Mouse (Mus musculus): ENCODE data around the gene Zfp94. TPM values are rescaled to one million over a fixed set of nuclear protein-coding genes. Genes with fewer than 3 reads are reported as not detected.

Zfp94 gene
- polyA plus RNA-seq, 1 experiment: 4.7 TPM

DNA sequence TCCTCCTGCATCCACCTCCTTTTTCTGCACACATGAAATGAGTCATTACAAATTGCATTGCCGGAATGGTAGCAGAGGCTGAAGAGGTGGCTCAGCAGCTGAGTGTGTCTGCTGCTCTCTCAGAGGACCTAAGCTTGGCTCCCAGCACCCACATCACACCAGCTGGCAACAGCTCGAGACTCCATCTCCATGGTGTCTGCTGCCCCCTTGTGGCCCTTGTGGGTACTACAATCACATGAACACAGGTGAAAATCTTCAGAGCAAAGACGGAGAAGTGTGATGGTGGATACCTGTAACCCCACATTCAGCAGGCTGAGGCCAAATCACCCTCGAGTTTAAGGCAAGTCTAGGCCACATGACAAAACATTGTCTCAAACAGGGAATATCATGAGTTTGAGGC lies 41.4 kb upstream of the Zfp94 start:
- Histone ChIP-seq H3K4me1 (ENCODE audit: control insufficient read depth, insufficient read depth, low read length) (no peaks in the 10 kb centered on the region), H3K36me3 (ENCODE audit: control insufficient read depth, insufficient read depth, low read length, poor library complexity, severe bottlenecking) (no peaks in the 10 kb centered on the region), H3K27me3 (ENCODE audit: control insufficient read depth, insufficient read depth, low read length, poor library complexity, severe bottlenecking) (no peaks in the 10 kb centered on the region), H3K27ac (ENCODE audit: insufficient read depth, low read length) (no peak overlapping the region), H3K9me3 (replicated peaks; ENCODE audit: control insufficient read depth, insufficient read depth, low read length, poor library complexity, severe bottlenecking) (no peaks in the 10 kb centered on the region), H3K9ac (ENCODE audit: low read depth, poor library complexity, severe bottlenecking) (no peak overlapping the region), H3K4me3 (ENCODE audit: low read depth, low read length) (no peak overlapping the region)
- TF ChIP-seq POLR2A (IDR thresholded peaks at IDR 0.05; ENCODE audit: insufficient read depth, low read length) (no peak), CTCF (IDR thresholded peaks at IDR 0.05; ENCODE audit: low read depth, low read length) (peak; percentile 86)

DNA sequence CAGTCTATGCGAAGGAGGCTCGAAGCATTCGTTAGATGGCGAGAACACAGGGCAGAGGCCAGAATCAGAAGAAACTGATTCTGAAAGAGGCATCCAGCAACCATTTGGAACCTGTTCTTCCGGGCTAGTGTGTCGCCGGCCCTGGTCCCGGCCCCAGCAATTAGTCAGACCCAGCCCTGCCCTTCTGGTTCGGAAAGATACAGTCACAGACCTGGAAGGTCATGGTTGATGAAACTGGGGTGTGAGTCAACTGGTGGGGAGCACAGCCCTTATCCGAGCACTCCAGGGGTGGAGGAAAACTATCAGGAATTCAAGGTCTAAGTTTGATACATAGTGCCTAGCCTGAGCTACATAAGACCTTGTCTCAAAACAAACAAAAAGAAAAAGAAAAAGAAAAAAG lies 39.6 kb upstream of the Zfp94 start:
- TF ChIP-seq CTCF (IDR thresholded peaks at IDR 0.05; ENCODE audit: low read depth, low read length): no peak
- no peak for TF ChIP-seq EP300 (IDR thresholded peaks at IDR 0.05; ENCODE audit: insufficient read depth, low read depth, low read length)
- no peak for TF ChIP-seq POLR2A (IDR thresholded peaks at IDR 0.05; ENCODE audit: insufficient read depth, low read length)
- no peaks in the 10 kb centered on the region for H3K9me3 ChIP-seq (replicated peaks; ENCODE audit: control insufficient read depth, insufficient read depth, low read length, poor library complexity, severe bottlenecking)
- H3K4me1 ChIP-seq (ENCODE audit: control insufficient read depth, insufficient read depth, low read length): no peaks in the 10 kb centered on the region

DNA sequence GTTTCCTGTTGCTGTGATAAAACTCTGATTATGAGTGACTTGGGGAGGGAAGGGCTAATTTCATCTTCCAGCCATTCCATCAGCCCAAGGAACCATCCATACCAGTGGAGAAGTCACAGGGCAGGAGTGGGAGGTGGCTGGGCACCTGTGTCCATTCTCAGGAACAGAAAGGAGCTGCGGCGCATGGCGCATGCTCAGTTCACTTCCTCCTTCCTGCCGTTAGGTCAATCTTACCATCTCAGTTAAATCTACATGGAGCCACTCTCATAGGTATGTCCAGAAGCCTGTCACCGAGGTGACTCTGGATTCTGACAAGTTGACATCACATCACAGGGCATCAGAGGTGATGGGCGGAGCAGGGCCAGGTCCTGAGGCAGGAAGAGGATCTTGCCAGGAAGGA lies 39.2 kb upstream of the Zfp94 start:
- no peaks in the 10 kb centered on the region for H3K36me3 ChIP-seq (ENCODE audit: control insufficient read depth, insufficient read depth, low read length, poor library complexity, severe bottlenecking)
- H3K9ac ChIP-seq (ENCODE audit: low read depth, poor library complexity, severe bottlenecking): no peak overlapping the region
- no peaks in the 10 kb centered on the region for H3K9me3 ChIP-seq (replicated peaks; ENCODE audit: control insufficient read depth, insufficient read depth, low read length, poor library complexity, severe bottlenecking)
- no peak overlapping the region for H3K4me3 ChIP-seq (ENCODE audit: low read depth, low read length)
- H3K4me1 ChIP-seq (ENCODE audit: control insufficient read depth, insufficient read depth, low read length): no peaks in the 10 kb centered on the region
- no peak overlapping the region for H3K27ac ChIP-seq (ENCODE audit: insufficient read depth, low read length)
- no peaks in the 10 kb centered on the region for H3K27me3 ChIP-seq (ENCODE audit: control insufficient read depth, insufficient read depth, low read length, poor library complexity, severe bottlenecking)
- TF ChIP-seq CTCF (IDR thresholded peaks at IDR 0.05; ENCODE audit: low read depth, low read length) (no peak), POLR2A (IDR thresholded peaks at IDR 0.05; ENCODE audit: insufficient read depth, low read length) (no peak), EP300 (IDR thresholded peaks at IDR 0.05; ENCODE audit: insufficient read depth, low read depth, low read length) (no peak)

More for the DNA sequence above, 39.6 kb upstream of the Zfp94 start:
- H3K36me3 ChIP-seq (ENCODE audit: control insufficient read depth, insufficient read depth, low read length, poor library complexity, severe bottlenecking): no peaks in the 10 kb centered on the region
- no peaks in the 10 kb centered on the region for H3K27me3 ChIP-seq (ENCODE audit: control insufficient read depth, insufficient read depth, low read length, poor library complexity, severe bottlenecking)
- H3K27ac ChIP-seq (ENCODE audit: insufficient read depth, low read length): no peak overlapping the region
- H3K4me3 ChIP-seq (ENCODE audit: low read depth, low read length): no peak overlapping the region
- H3K9ac ChIP-seq (ENCODE audit: low read depth, poor library complexity, severe bottlenecking): no peak overlapping the region

DNA sequence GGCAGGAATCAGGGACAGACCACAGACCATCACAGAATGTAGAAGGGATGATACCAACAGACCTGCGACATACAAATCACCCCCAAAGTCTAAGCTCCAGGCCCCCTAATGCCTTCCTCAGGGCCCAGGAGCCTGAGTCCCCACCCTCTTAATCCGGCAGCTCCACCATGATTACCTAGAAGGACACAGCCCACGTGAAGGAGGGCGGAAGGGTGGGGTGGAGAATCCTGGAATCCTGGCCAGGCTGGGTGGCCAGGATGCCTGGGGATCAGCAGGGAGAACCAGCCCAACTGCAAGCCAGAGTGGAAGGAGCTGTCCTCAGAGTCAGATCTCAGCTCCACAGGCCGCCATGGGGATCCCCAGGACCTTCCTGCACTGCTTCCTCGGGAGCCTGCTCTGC lies 32.4 kb upstream of the Zfp94 start, which contains the start of gene Lypd5:
Gene Lypd5, plus strand, starts transcription at position 301 of the 400 bp plus-strand sequence.
- Histone ChIP-seq H3K4me1 (ENCODE audit: control insufficient read depth, insufficient read depth, low read length) (no peaks in the 10 kb centered on the region), H3K36me3 (ENCODE audit: control insufficient read depth, insufficient read depth, low read length, poor library complexity, severe bottlenecking) (no peaks in the 10 kb centered on the region), H3K27ac (ENCODE audit: insufficient read depth, low read length) (no peak within 1 kb of the TSS), H3K9me3 (replicated peaks; ENCODE audit: control insufficient read depth, insufficient read depth, low read length, poor library complexity, severe bottlenecking) (no peaks in the 10 kb centered on the region), H3K9ac (ENCODE audit: low read depth, poor library complexity, severe bottlenecking) (no peak within 1 kb of the TSS), H3K27me3 (ENCODE audit: control insufficient read depth, insufficient read depth, low read length, poor library complexity, severe bottlenecking) (no peaks in the 10 kb centered on the region), H3K4me3 (ENCODE audit: low read depth, low read length) (no peak within 1 kb of the TSS)
- TF ChIP-seq CTCF (IDR thresholded peaks at IDR 0.05; ENCODE audit: low read depth, low read length): no peak

DNA sequence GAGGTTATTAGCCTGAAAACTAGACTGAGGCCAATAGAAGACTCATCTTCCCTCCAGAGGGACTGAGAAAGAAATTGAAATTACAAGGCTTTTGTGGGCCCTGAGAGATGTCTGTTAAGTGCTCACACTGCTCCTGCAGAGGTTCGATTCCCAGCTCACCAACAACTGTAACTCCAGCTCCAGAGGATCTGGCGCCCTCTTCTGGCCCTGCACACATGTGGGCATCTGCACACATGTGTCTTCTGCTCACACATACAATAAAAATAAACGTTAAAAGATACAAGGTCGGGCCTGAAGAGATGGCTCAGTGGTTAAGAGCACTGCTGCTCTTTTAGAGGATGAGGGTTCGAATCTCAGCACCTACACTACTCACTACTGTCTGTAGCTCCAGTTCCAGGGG lies 30.0 kb upstream of the Zfp94 start:
- Histone ChIP-seq H3K9me3 (replicated peaks; ENCODE audit: control insufficient read depth, insufficient read depth, low read length, poor library complexity, severe bottlenecking) (no peaks in the 10 kb centered on the region), H3K9ac (ENCODE audit: low read depth, poor library complexity, severe bottlenecking) (no peak overlapping the region), H3K36me3 (ENCODE audit: control insufficient read depth, insufficient read depth, low read length, poor library complexity, severe bottlenecking) (no peaks in the 10 kb centered on the region), H3K4me1 (ENCODE audit: control insufficient read depth, insufficient read depth, low read length) (no peaks in the 10 kb centered on the region), H3K27me3 (ENCODE audit: control insufficient read depth, insufficient read depth, low read length, poor library complexity, severe bottlenecking) (no peaks in the 10 kb centered on the region), H3K4me3 (ENCODE audit: low read depth, low read length) (no peak overlapping the region), H3K27ac (ENCODE audit: insufficient read depth, low read length) (no peak overlapping the region)
- TF ChIP-seq EP300 (IDR thresholded peaks at IDR 0.05; ENCODE audit: insufficient read depth, low read depth, low read length) (no peak), CTCF (IDR thresholded peaks at IDR 0.05; ENCODE audit: low read depth, low read length) (peak; percentile 65)

DNA sequence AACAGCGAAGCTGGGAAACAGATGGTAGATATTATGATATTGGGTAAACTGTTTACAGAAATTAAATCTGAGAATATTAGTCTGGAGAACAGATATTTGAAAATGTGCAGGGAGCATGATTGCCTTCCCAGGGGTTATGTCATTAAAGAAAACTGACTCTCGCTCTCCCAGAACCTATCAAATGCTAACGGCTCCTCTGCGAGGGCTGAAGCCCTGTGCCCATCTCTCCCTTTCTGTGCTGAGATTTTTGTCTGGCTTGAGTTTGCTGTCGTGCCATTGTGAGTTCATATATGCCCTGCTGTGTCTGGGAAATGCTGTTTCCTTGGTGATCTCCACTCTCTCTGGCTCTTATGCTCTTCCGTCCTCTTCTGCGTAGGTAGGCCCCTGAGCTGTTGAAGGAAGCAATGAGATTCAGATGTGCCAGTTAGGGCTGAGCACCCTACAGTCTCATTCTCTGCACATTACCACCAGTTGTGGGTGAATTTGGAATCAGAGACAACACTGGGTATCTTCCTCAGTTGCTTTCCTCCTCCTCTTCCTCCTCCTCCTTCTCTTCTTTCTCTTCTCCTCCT lies 27.3 kb upstream of the Zfp94 start:
- Histone ChIP-seq H3K9me3 (replicated peaks; ENCODE audit: control insufficient read depth, insufficient read depth, low read length, poor library complexity, severe bottlenecking) (no peaks in the 10 kb centered on the region), H3K27ac (ENCODE audit: insufficient read depth, low read length) (no peak overlapping the region), H3K4me1 (ENCODE audit: control insufficient read depth, insufficient read depth, low read length) (no peaks in the 10 kb centered on the region), H3K36me3 (ENCODE audit: control insufficient read depth, insufficient read depth, low read length, poor library complexity, severe bottlenecking) (no peaks in the 10 kb centered on the region), H3K27me3 (ENCODE audit: control insufficient read depth, insufficient read depth, low read length, poor library complexity, severe bottlenecking) (no peaks in the 10 kb centered on the region), H3K9ac (ENCODE audit: low read depth, poor library complexity, severe bottlenecking) (no peak overlapping the region), H3K4me3 (ENCODE audit: low read depth, low read length) (no peak overlapping the region)
- no peak for TF ChIP-seq EP300 (IDR thresholded peaks at IDR 0.05; ENCODE audit: insufficient read depth, low read depth, low read length)
- no peak for TF ChIP-seq POLR2A (IDR thresholded peaks at IDR 0.05; ENCODE audit: insufficient read depth, low read length)
- TF ChIP-seq CTCF (IDR thresholded peaks at IDR 0.05; ENCODE audit: low read depth, low read length): no peak

All from ES-Bruce4 (cell line).